Mouse (Mus musculus): ENCODE data around the gene Agfg1.
"Not testable (repeated sequence)": the region's sequence is repeated elsewhere in the genome, so short reads cannot be mapped to it uniquely, and the experiment has no call there.

Agfg1 gene

GRCm38 (mm10) chr1:82900567-82900966 lies 61.3 kb downstream of the Agfg1 start:
- peak; percentile 16 to 35 for DNase-seq (ENCODE audit: low read depth in 2 of 2, low spot score in 2 of 2)

- no peak for DNase-seq (ENCODE audit: low read depth in 2 of 2, low spot score in 2 of 2)
Observed at GRCm38 (mm10) chr1:82901201-82901600, 61.9 kb downstream of the Agfg1 start.

DNA sequence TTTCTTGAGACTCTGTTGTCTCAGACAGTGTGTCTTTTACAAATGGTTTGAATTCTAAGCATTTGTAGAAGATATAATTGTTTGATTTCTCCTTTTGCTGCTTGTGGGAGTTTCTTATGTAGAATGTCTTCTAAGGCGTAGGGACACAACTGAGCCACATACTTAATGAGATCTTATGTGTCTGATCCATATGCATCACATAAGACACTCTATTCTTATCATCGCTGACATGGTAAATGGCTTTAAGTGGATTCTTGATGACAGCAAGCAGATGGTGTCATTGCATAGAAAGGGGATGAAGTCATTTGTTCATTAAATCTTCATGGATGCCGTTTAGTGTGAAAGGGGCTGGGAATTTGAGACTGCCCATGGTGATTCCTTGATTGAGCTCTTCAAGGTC lies 66.6 kb downstream of the Agfg1 start:
- DNase-seq (ENCODE audit: low read depth in 2 of 2, low spot score in 2 of 2), result no peak

DNA sequence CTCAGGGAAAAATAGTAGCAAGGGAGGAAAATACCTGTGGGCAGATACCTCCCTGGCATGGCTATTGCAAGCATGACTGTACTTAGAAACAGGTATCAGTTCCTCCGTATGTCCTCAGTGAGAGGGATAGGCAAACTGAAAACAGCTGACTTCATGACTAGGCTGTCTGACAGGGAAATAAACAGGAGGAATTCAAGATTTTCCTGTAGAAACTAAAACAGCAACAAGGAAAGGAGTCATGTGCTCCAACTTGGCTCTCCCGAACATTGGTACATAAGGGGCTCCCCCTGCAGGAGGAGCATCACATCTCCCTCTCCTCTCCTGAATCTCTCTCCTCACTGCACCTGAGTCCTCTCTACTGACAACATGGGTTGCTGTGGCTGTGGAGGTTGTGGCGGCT lies 73.7 kb downstream of the Agfg1 start, which contains the start of gene A030005L19Rik:
TSS of gene A030005L19Rik (plus strand) at position 301 of the 400 bp plus-strand sequence.
- no peak for DNase-seq (ENCODE audit: low read depth in 2 of 2, low spot score in 2 of 2)

GRCm38 (mm10) chr1:82913434-82913833 lies 74.2 kb downstream of the Agfg1 start:
- peak in 1 of 2 experiments; percentile 4 for DNase-seq (ENCODE audit: low read depth in 2 of 2, low spot score in 2 of 2)

DNA sequence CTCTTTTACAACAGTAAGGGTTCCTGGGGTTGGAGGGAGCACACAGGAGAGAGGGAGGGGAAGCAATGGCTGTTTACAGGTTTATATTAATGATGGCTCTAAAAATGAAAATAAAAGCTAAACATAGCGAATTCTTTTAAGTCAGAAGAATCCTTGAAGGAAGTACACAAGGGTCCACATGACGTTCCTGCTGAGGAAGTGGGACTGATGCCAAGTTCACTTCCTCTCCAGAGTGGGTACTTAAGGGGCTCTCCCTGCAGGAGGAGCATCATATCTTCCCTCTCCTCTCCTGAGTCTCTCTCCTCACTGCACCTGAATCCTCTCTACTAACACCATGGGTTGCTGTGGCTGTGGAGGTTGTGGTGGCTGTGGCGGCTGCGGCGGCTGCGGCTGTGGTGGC lies 85.4 kb downstream of the Agfg1 start, which contains the start of gene A030014E15Rik:
TSS of gene A030014E15Rik (plus strand) at position 268 of the 400 bp plus-strand sequence.
- no peak for DNase-seq (ENCODE audit: low read depth in 2 of 2, low spot score in 2 of 2)

DNA sequence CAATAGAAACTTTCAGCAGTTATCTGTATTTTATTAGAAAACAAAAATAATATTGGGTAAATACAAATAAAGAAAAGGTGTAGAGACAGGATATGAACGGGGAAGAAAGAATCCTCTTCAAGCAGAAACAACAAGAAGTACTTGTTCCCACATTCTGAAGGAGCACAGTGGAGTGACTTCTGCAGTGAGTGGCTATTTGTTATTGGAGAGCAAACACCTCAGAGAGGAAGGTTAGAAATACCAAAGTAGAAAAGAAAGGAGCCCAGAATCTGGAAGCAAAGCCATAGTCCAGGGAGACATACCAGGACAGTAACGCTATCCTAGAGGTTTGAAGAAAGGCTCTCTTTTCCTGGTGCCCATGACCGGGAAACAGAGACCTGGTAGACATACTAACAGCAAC lies 91.3 kb downstream of the Agfg1 start:
- not testable (repeated sequence) for DNase-seq (ENCODE audit: low read depth in 2 of 2, low spot score in 2 of 2)

DNA sequence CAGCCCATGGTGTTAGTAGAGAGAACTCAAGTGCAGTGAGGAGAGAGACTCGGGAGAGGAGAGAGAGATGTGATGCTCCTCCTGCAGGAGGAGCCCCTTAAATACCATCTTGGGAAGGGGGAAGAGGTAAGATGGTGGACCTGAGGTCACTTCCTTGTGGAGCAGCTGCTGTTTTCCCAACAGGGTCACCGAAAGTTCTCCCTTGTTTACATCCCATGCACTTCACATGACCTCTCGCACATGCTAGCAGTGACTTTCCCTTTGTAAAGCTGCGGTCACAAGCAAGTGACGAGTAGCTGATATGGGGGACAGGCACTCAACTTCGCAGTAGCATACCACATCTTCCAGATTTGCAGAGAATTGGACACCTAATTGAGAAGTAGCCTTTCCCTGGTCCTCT lies 92.0 kb downstream of the Agfg1 start, which contains the start of gene Gm6217:
TSS of gene Gm6217 (minus strand) at position 74 of the 400 bp plus-strand sequence.
- not testable (repeated sequence) for DNase-seq (ENCODE audit: low read depth in 2 of 2, low spot score in 2 of 2)

DNA sequence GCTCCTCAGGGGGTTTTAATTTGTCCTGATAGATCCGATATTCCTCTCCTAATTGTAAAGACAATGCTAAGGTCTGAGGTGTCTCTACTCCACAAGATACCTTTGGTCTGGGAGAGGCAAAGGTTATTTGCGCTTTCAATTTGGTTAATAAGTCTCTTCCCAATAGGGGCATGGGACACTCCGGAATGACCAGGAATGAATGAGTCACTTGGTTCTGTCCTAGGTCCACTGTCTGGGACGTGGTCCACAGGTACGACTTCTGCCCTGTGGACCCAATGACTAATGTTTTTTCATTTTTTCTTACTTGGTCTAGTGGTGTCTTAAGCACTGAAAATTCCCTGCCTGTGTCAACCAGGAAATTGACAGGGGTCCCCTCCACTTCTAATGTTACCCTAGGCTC lies 99.4 kb downstream of the Agfg1 start:
- DNase-seq (ENCODE audit: low read depth in 2 of 2, low spot score in 2 of 2), result no peak

DNA sequence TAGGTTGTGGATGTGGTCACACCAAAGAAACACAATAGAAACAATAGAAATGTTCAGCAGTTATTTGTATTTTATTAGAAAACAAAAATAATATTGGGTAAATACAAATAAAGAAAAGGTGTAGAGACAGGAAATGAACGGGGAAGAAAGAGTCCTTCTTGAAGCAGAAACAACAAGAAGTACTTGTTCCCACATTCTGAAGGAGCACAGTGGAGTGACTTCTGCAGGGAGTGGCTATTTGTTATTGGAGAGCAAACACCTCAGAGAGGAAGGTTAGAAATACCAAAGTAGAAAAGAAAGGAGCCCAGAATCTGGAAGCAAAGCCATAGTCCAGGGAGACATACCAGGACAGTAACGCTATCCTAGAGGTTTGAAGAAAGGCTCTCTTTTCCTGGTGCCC lies 103.2 kb downstream of the Agfg1 start:
- DNase-seq (ENCODE audit: low read depth in 2 of 2, low spot score in 2 of 2), result not testable (repeated sequence)

DNA sequence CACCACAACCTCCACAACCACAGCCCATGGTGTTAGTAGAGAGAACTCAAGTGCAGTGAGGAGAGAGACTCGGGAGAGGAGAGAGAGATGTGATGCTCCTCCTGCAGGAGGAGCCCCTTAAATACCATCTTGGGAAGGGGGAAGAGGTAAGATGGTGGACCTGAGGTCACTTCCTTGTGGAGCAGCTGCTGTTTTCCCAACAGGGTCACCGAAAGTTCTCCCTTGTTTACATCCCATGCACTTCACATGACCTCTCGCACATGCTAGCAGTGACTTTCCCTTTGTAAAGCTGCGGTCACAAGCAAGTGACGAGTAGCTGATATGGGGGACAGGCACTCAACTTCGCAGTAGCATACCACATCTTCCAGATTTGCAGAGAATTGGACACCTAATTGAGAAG lies 104.0 kb downstream of the Agfg1 start, which contains the start of gene A030003K21Rik:
TSS of gene A030003K21Rik (minus strand) at position 94 of the 400 bp plus-strand sequence.
- not testable (repeated sequence) for DNase-seq (ENCODE audit: low read depth in 2 of 2, low spot score in 2 of 2)

- peak in 1 of 2 experiments; percentile 7 for DNase-seq (ENCODE audit: low read depth in 2 of 2, low spot score in 2 of 2)
Observed at GRCm38 (mm10) chr1:82946029-82946428, 106.7 kb downstream of the Agfg1 start.

DNA sequence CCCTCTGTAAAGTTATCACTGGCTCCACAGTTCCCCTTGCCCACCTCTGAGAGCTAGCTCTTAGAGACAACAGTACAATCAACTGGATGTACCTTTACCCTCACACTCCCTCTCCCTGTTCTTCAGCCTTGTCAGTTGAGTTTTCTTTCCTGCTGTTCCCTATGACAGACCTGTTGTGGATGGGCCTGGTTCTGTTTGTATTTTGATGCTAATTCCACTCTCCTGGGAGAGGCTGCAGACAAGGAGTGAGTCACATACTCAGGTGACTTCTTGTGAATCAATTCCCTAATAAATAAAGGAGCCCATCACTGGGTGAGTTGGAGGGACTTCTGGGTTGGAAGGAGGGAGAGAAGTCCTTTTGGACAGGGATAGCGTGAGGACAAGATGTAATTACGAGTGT lies 109.3 kb downstream of the Agfg1 start:
- DNase-seq (ENCODE audit: low read depth in 2 of 2, low spot score in 2 of 2), result no peak

Measured in CD8-positive naive resting alpha-beta T cell, adult 2 months (primary cell).